ENCODE assay signal across 11 mouse cellular contexts in genomic region chr1:177323366-177323765, GRCm38 (mm10).
DNase-seq lines count a peak whose midpoint lies in the region; ATAC-seq and TF ChIP-seq lines count a peak whose summit lies in the region.
"Had no signal": no experiment of that assay in that cellular context is flagged by ENCODE, and none has a peak within 500 bp of the region (broad histone marks: within the 10 kb centered on the region; RNA-seq: fewer than 3 reads in every experiment).

No protein-coding gene starts in this region.

- H3K4me2 ChIP-seq in heart, embryonic 11.5 days = peak overlapping the region; percentile 79
- H3K4me2 ChIP-seq in forebrain, postnatal 0 days (ENCODE audit: low read depth) = peak overlapping the region; percentile 87
- H3K4me2 ChIP-seq in liver, embryonic 14.5 days (ENCODE audit: low read depth) = peak overlapping the region; percentile 58

- WGBS in heart, embryonic 11.5 days (ENCODE audit: insufficient replicate concordance) = 60% methylated on average over 4 of the region's 4 CpGs
- WGBS in forebrain, postnatal 0 days = 36% methylated on average over 4 of the region's 4 CpGs
- WGBS in liver, embryonic 14.5 days (ENCODE audit: insufficient replicate concordance) = 54% methylated on average over 4 of the region's 4 CpGs

- TF ChIP-seq EP300 in liver, embryonic 14.5 days (IDR thresholded peaks at IDR 0.05; ENCODE audit: low read depth) = no peak

- no peak overlapping the region for H3K27ac ChIP-seq in heart, embryonic 11.5 days (ENCODE audit: low read depth, low read length)
- H3K27ac ChIP-seq in forebrain, postnatal 0 days (ENCODE audit: low read depth, low read length) = peak overlapping the region; percentile 42
- no peak overlapping the region for H3K27ac ChIP-seq in liver, embryonic 14.5 days

- no peak for ATAC-seq in heart, embryonic 11.5 days (replicated peaks; ENCODE audit: insufficient number of reproducible peaks, low FRiP score, low TSS enrichment)
- ATAC-seq in forebrain, postnatal 0 days = no peak
- ATAC-seq in liver, embryonic 14.5 days (ENCODE audit: insufficient read depth) = no peak
- no peak for ATAC-seq in erythroblast, adult 5-6 weeks (replicated peaks; ENCODE audit: low FRiP score, poor library complexity, severe bottlenecking)
- ATAC-seq: activated CD4-positive, CD25-positive, alpha-beta regulatory T cell, adult 4 months had no signal

- 0 out of 2 replicates have a peak, but pooled peaks cover 3% of the 10 kb centered on the region for H3K27me3 ChIP-seq in heart, embryonic 11.5 days (ENCODE audit: control insufficient read depth, insufficient read depth, low read length)
- H3K27me3 ChIP-seq in forebrain, postnatal 0 days (ENCODE audit: insufficient read depth, low read length) = no peaks in the 10 kb centered on the region
- H3K27me3 ChIP-seq in liver, embryonic 14.5 days (ENCODE audit: control insufficient read depth, insufficient read depth, low read length) = peaks cover 4% of the 10 kb centered on the region; the same call in 1 of the 2 replicates

- H3K9me3 ChIP-seq in heart, embryonic 11.5 days (replicated peaks; ENCODE audit: control insufficient read depth, low read length) = 0 out of 2 replicates have a peak, but pooled peaks cover 2% of the 10 kb centered on the region
- H3K9me3 ChIP-seq in forebrain, postnatal 0 days (ENCODE audit: low read length) = 0 out of 2 replicates have a peak, but pooled peaks cover 3% of the 10 kb centered on the region
- no peaks in the 10 kb centered on the region for H3K9me3 ChIP-seq in liver, embryonic 14.5 days (ENCODE audit: control insufficient read depth, low read length)

- no peak for TF ChIP-seq CTCF in forebrain, postnatal 0 days (IDR thresholded peaks at IDR 0.05; ENCODE audit: low read depth)
- TF ChIP-seq CTCF in liver, embryonic 14.5 days (IDR thresholded peaks at IDR 0.05; ENCODE audit: low read depth) = no peak

- H3K9ac ChIP-seq in heart, embryonic 11.5 days (ENCODE audit: low read depth, low read length) = no peak overlapping the region; the same call in 1 of the 2 replicates
- peak overlapping the region; percentile 53; the same call in 1 of the 2 replicates for H3K9ac ChIP-seq in forebrain, postnatal 0 days
- H3K9ac ChIP-seq in liver, embryonic 14.5 days (replicated peaks) = no peak overlapping the region

- H3K4me1 ChIP-seq in heart, embryonic 11.5 days (ENCODE audit: control insufficient read depth, insufficient read depth, low read length) = no peaks in the 10 kb centered on the region; the same call in 1 of the 2 replicates
- H3K4me1 ChIP-seq in forebrain, postnatal 0 days (ENCODE audit: insufficient read depth) = no peaks in the 10 kb centered on the region
- no peaks in the 10 kb centered on the region for H3K4me1 ChIP-seq in liver, embryonic 14.5 days (replicated peaks; ENCODE audit: control insufficient read depth in 2 of 2, insufficient read depth in 2 of 2, low read length in 1 of 2)

- no peaks in the 10 kb centered on the region for H3K36me3 ChIP-seq in heart, embryonic 11.5 days (ENCODE audit: control insufficient read depth, insufficient read depth, low read length)
- no peaks in the 10 kb centered on the region for H3K36me3 ChIP-seq in forebrain, postnatal 0 days (ENCODE audit: insufficient read depth)
- no peaks in the 10 kb centered on the region for H3K36me3 ChIP-seq in liver, embryonic 14.5 days (replicated peaks; ENCODE audit: control insufficient read depth, insufficient read depth, low read depth)

- DNase-seq in heart, adult 18-20 months = no peak
- DNase-seq in Muller cell, postnatal 12 days (ENCODE audit: inconsistent ontology term) = peak; percentile 58
- DNase-seq in forebrain, postnatal 0 days = no peak
- DNase-seq in liver, embryonic 14.5 days (ENCODE audit: low read depth in 3 of 3, low spot score in 3 of 3) = no peak
- DNase-seq in adrenal gland, adult (ENCODE audit: inconsistent age in 2 of 2, low spot score in 1 of 2) = no peak
- DNase-seq in urinary bladder, postnatal 25 days (ENCODE audit: low spot score) = no peak
- DNase-seq: kidney, postnatal 25 days; thymus, postnatal 14 days had no signal

- H3K4me3 ChIP-seq in heart, embryonic 11.5 days (ENCODE audit: low read depth, low read length) = peak overlapping the region; percentile 47
- H3K4me3 ChIP-seq in forebrain, postnatal 0 days (ENCODE audit: low read depth, low read length) = 0 out of 2 replicates have a peak overlapping the region, but pooled peaks have one; percentile 47
- H3K4me3 ChIP-seq in liver, embryonic 14.5 days (ENCODE audit: insufficient read depth in 1 of 2, low read depth in 2 of 2, low read length in 2 of 2) = no peak overlapping the region

Comparison
In these comparisons a context has a peak if more than half of its experiments do, and no peak if none do; other contexts are left out.
1. H3K4me3 ChIP-seq: peak in heart, embryonic 11.5 days (single experiment) and forebrain, postnatal 0 days (single experiment); none in liver, embryonic 14.5 days (0 of 2).
2. Peak in every context shown above with its lines, with median percentiles within 50 percentile points of each other: H3K4me2 ChIP-seq.